Mouse (Mus musculus): Measurements from ENCODE around the gene Vmn1r199. TPM values are rescaled to one million over a fixed set of nuclear protein-coding genes. Genes with fewer than 3 reads are reported as not detected.

Vmn1r199 gene
- polyA plus RNA-seq (2017; shearing (Covaris generic)): not detected

DNA sequence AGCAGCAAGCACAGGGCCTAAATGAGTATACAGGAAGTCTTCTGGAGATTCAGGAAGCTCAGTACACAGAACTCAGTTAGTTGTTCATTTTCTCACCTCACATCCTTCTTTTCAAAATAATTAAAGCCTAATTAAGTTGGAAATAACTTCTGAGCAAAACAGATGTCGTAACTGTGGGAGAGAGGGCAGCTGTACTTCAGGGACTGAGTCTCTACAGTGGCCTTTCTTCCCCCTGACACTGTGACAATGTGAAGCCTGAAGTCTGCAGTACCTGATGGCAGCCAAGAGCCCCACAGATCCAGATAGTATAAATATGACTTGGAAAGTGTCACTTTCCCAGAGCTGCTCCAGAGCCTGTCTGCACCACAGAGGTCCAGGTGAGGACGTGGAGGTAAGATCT is at the start of gene Vmn1r199:
Gene Vmn1r199 (plus strand): TSS at position 301 of the 400 bp plus-strand sequence.

DNA sequence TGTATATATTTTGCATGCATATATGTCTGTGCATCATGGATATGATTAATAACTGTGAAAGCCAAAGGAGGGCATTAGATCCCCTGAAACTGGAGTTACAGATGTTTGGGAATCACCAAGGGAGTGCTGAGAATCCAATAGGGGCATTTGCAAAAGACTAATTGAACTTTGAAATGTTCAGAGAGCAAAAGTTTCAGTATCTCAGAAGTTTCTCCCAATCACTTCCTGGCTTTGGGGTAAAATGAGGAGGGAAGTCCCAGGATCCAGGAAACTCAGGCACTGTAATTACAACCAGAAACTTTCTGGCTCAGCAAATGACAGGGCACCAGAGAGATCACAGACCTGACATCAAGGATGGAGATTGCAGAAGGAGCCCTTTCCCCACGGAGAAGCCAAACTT is 29.6 kb upstream of the Vmn1r199 start, which contains the start of gene Vmn1r198:
Gene Vmn1r198 (plus strand): TSS at position 301 of the 400 bp plus-strand sequence.

GRCm38 (mm10) chr13:22390073-22390472 is 10.5 kb downstream of the Vmn1r199 start, which contains the start of gene Vmn1r200:
Gene Vmn1r200 (plus strand): TSS chr13:22390373.

Other genes starting within 250 kb of the Vmn1r199 start
- gene Vmn1r191, start 195.8 kb upstream of the Vmn1r199 start, polyA plus RNA-seq (2017; shearing (Covaris generic)): not detected
- gene Vmn1r192, start 188.7 kb upstream of the Vmn1r199 start, polyA plus RNA-seq (2017; shearing (Covaris generic)): not detected
- gene Vmn1r193, start 156.7 kb upstream of the Vmn1r199 start, polyA plus RNA-seq (2017; shearing (Covaris generic)): not detected
- not detected for gene Vmn1r194, start 135.6 kb upstream of the Vmn1r199 start, polyA plus RNA-seq (2017; shearing (Covaris generic))
- gene Vmn1r195, start 109.3 kb upstream of the Vmn1r199 start, polyA plus RNA-seq (2017; shearing (Covaris generic)): not detected
- not detected for gene Vmn1r196, start 89.9 kb upstream of the Vmn1r199 start, polyA plus RNA-seq (2017; shearing (Covaris generic))
- gene Vmn1r197, start 55.2 kb upstream of the Vmn1r199 start, polyA plus RNA-seq (2017; shearing (Covaris generic)): 0.06 TPM
- gene Vmn1r198, start 29.5 kb upstream of the Vmn1r199 start, polyA plus RNA-seq (2017; shearing (Covaris generic)): not detected
- gene Vmn1r200, start 10.6 kb downstream of the Vmn1r199 start, polyA plus RNA-seq (2017; shearing (Covaris generic)): 0.20 TPM
- gene Vmn1r201, start 92.1 kb downstream of the Vmn1r199 start, polyA plus RNA-seq (2017; shearing (Covaris generic)): not detected
- gene Vmn1r202, start 125.6 kb downstream of the Vmn1r199 start, polyA plus RNA-seq (2017; shearing (Covaris generic)): not detected
- gene Vmn1r203, start 138.3 kb downstream of the Vmn1r199 start, polyA plus RNA-seq (2017; shearing (Covaris generic)): 0.18 TPM
- not detected for gene Vmn1r204, start 173.4 kb downstream of the Vmn1r199 start, polyA plus RNA-seq (2017; shearing (Covaris generic))
- gene Vmn1r205, start 213.2 kb downstream of the Vmn1r199 start, polyA plus RNA-seq (2017; shearing (Covaris generic)): not detected
- gene Vmn1r206, start 244.4 kb downstream of the Vmn1r199 start, polyA plus RNA-seq (2017; shearing (Covaris generic)): not detected

Data from inflammation-experienced regulatory T-cells, adult 16 weeks (primary cell).